Comparison of ENCODE assay signal across 21 mouse cellular contexts in genomic region chr13:4131317-4131716, GRCm38 (mm10). TPM values are rescaled to one million over a fixed set of nuclear protein-coding genes. Genes with fewer than 3 reads are reported as not detected.
A peak's percentile ranks its signal among the peaks of the same experiment; 100 is the strongest.
DNase-seq lines count a peak whose midpoint lies in the region; ATAC-seq and TF ChIP-seq lines count a peak whose summit lies in the region.
"Had no signal": no experiment of that assay in that cellular context is flagged by ENCODE, and none has a peak within 500 bp of the region (broad histone marks: within the 10 kb centered on the region; RNA-seq: fewer than 3 reads in every experiment).

No protein-coding gene starts in this region.

- peak; percentile 57; the same call in 1 of the 2 replicates for ATAC-seq in intestine, embryonic 15.5 days
- no peak for ATAC-seq in intestine, postnatal 0 days
- ATAC-seq in intestine, embryonic 16.5 days: peak; percentile 55
- ATAC-seq: activated CD4-positive, CD25-positive, alpha-beta regulatory T cell, adult 4 months; CD4-positive, CD25-positive, alpha-beta regulatory T cell, adult 4 months; Patski had no signal

- no peak overlapping the region for H3K27ac ChIP-seq in intestine, embryonic 15.5 days
- H3K27ac ChIP-seq in intestine, postnatal 0 days (ENCODE audit: low read depth, low read length): no peak overlapping the region
- no peak overlapping the region for H3K27ac ChIP-seq in intestine, embryonic 16.5 days (ENCODE audit: low read length)

- no peaks in the 10 kb centered on the region for H3K4me1 ChIP-seq in intestine, embryonic 15.5 days (replicated peaks)
- H3K4me1 ChIP-seq in intestine, postnatal 0 days (replicated peaks; ENCODE audit: control insufficient read depth, insufficient read depth, low read length): no peaks in the 10 kb centered on the region
- H3K4me1 ChIP-seq in intestine, embryonic 16.5 days (ENCODE audit: control insufficient read depth, insufficient read depth, low read length): no peaks in the 10 kb centered on the region

- no peak overlapping the region for H3K4me3 ChIP-seq in intestine, embryonic 15.5 days (replicated peaks)
- no peak overlapping the region for H3K4me3 ChIP-seq in intestine, postnatal 0 days (ENCODE audit: low read depth, low read length)
- no peak overlapping the region for H3K4me3 ChIP-seq in intestine, embryonic 16.5 days (ENCODE audit: low read length)

- H3K9ac ChIP-seq in intestine, embryonic 15.5 days: no peak overlapping the region
- H3K9ac ChIP-seq in intestine, postnatal 0 days (ENCODE audit: low read depth, low read length): no peak overlapping the region
- no peak overlapping the region for H3K9ac ChIP-seq in intestine, embryonic 16.5 days (ENCODE audit: low read depth, low read length)

- no peak for TF ChIP-seq CTCF in intestine, postnatal 0 days (IDR thresholded peaks at IDR 0.05; ENCODE audit: low read depth)

- H3K27me3 ChIP-seq in intestine, embryonic 15.5 days (replicated peaks): no peaks in the 10 kb centered on the region
- no peaks in the 10 kb centered on the region for H3K27me3 ChIP-seq in intestine, postnatal 0 days (replicated peaks; ENCODE audit: control insufficient read depth, insufficient read depth, low read length)
- no peaks in the 10 kb centered on the region for H3K27me3 ChIP-seq in intestine, embryonic 16.5 days (replicated peaks; ENCODE audit: control insufficient read depth, insufficient read depth, low read length)
- H3K27me3 ChIP-seq: CH12.LX, Patski had no signal

- no peaks in the 10 kb centered on the region for H3K9me3 ChIP-seq in intestine, embryonic 15.5 days
- H3K9me3 ChIP-seq in intestine, postnatal 0 days (ENCODE audit: control insufficient read depth): no peaks in the 10 kb centered on the region
- H3K9me3 ChIP-seq in intestine, embryonic 16.5 days (ENCODE audit: control insufficient read depth, low read length): no peaks in the 10 kb centered on the region
- H3K9me3 ChIP-seq: G1E had no signal

- no peak for DNase-seq in lung, adult 18-20 months
- DNase-seq: adrenal gland, adult 2 months; adrenal gland, adult 8-10 months; adrenal gland, postnatal 10 days; adrenal gland, postnatal 14 days; adrenal gland, postnatal 25 days; adrenal gland, postnatal 36 days; B cell, adult 2 months; cerebellum, adult 11 months; cerebellum, adult 11-12 months; cerebellum, adult 18-20 months had no signal

- no peaks in the 10 kb centered on the region for H3K36me3 ChIP-seq in intestine, embryonic 15.5 days
- no peaks in the 10 kb centered on the region for H3K36me3 ChIP-seq in intestine, postnatal 0 days (ENCODE audit: control insufficient read depth, insufficient read depth)
- no peaks in the 10 kb centered on the region for H3K36me3 ChIP-seq in intestine, embryonic 16.5 days (ENCODE audit: control insufficient read depth, insufficient read depth, low read length)
- H3K36me3 ChIP-seq: G1E had no signal

- 70% methylated on average over 1 of the region's 1 CpGs for WGBS in intestine, embryonic 15.5 days
- 46% methylated on average over 1 of the region's 1 CpGs for WGBS in intestine, postnatal 0 days
- WGBS in intestine, embryonic 16.5 days: 71% methylated on average over 1 of the region's 1 CpGs

- H3K4me2 ChIP-seq in intestine, embryonic 15.5 days (replicated peaks): no peak overlapping the region
- no peak overlapping the region for H3K4me2 ChIP-seq in intestine, postnatal 0 days (replicated peaks; ENCODE audit: low read depth)
- H3K4me2 ChIP-seq in intestine, embryonic 16.5 days (ENCODE audit: low read depth, low read length): no peak overlapping the region

RNA-seq across cellular contexts. Expression of gene Akr1c18, which starts 19.1 kb away (rescaled TPM):
- polyA plus RNA-seq in intestine, embryonic 15.5 days (2015; fragmentation: Nextera tagmentation; extraction: Ambion mirVana): 0.28 and 0.46 TPM in 2 replicates
- polyA plus RNA-seq in intestine, postnatal 0 days (2015; fragmentation: Nextera tagmentation; extraction: Ambion mirVana): 0.18 and 0.38 TPM in 2 replicates
- 0.39 and 0.49 TPM in 2 replicates for polyA plus RNA-seq in intestine, embryonic 16.5 days (2015; fragmentation: Nextera tagmentation; extraction: Ambion mirVana)
- polyA plus RNA-seq: brain, embryonic 14.5 days; C2C12; G1E had no signal

RNA-seq across cellular contexts. Expression of gene Akr1c13, which starts 59.6 kb away (rescaled TPM):
- polyA plus RNA-seq in intestine, embryonic 15.5 days (2015; fragmentation: Nextera tagmentation; extraction: Ambion mirVana): 286 and 313 TPM in 2 replicates
- 458 and 493 TPM in 2 replicates for polyA plus RNA-seq in intestine, postnatal 0 days (2015; fragmentation: Nextera tagmentation; extraction: Ambion mirVana)
- 496 and 608 TPM in 2 replicates for polyA plus RNA-seq in intestine, embryonic 16.5 days (2015; fragmentation: Nextera tagmentation; extraction: Ambion mirVana)
